Mouse (Mus musculus) hindbrain, postnatal 0 days (tissue): ENCODE measurements around the gene Syt1. TPM values are rescaled to one million over a fixed set of nuclear protein-coding genes. Genes with fewer than 3 reads are reported as not detected.
A peak's percentile ranks its signal among the peaks of the same experiment; 100 is the strongest.

Experiments used
- ATAC-seq: fragments of 200-750 bp; cut with Nextera tagmentation; 2 replicates; pipeline ENCODE4 v1.8.0; 2017; ENCODE audit warnings: mild to moderate bottlenecking, moderate TSS enrichment, moderate library complexity
- DNase-seq: peaks from one replicate; pipeline ENCODE4 v3.0.0-alpha.2; 2015; ENCODE audit warnings: low spot score
- H3K27ac ChIP-seq: fragments of 300-500 bp; sonication (generic); 2 replicates; pipeline ENCODE4 v1.5.1; 2014; ENCODE audit warnings: mild to moderate bottlenecking
- H3K27me3 ChIP-seq: fragments of 300-500 bp; sonication (generic); 2 replicates; pipeline ENCODE4 v1.6.1; 2014; ENCODE audit warnings: low read length, mixed read lengths; ENCODE audit not compliant: insufficient read depth
- H3K36me3 ChIP-seq: fragments of 300-500 bp; sonication (generic); 2 replicates; pipeline ENCODE4 v1.6.1; 2014; ENCODE audit warnings: low read length, mixed read lengths; ENCODE audit not compliant: insufficient read depth
- H3K4me1 ChIP-seq: fragments of 300-500 bp; sonication (generic); 2 replicates; pipeline ENCODE4 v1.6.1; 2014; ENCODE audit warnings: antibody characterized with exemption, low read length, mixed read lengths; ENCODE audit not compliant: insufficient read depth
- H3K4me2 ChIP-seq: fragments of 300-500 bp; sonication (generic); 2 replicates; pipeline ENCODE4 v1.6.1; 2014; ENCODE audit warnings: low read depth, mild to moderate bottlenecking, low read length, moderate library complexity, mixed read lengths
- H3K4me3 ChIP-seq: fragments of 300-500 bp; sonication (generic); 2 replicates; pipeline ENCODE4 v1.5.1; 2014; ENCODE audit warnings: low read length
- H3K9ac ChIP-seq: fragments of 300-500 bp; sonication (generic); replicated peaks from 2 replicates; pipeline ENCODE4 v1.6.1; 2014; ENCODE audit warnings: mild to moderate bottlenecking, low read length, moderate library complexity, mixed read lengths
- H3K9me3 ChIP-seq: fragments of 300-500 bp; sonication (generic); 2 replicates; pipeline ENCODE4 v1.6.1; 2016; ENCODE audit warnings: low read length, mixed read lengths
- CTCF ChIP-seq: IDR thresholded peaks from 2 replicates; pipeline ENCODE4 v1.5.1; 2016; ENCODE audit warnings: antibody characterized with exemption, control low read depth, low read depth
- WGBS: fragments of 180-500 bp; shearing (Covaris S2); extraction: QIAGEN DNeasy Blood & Tissue Kit; methylation state at CpG from one replicate; pipeline ENCODE4 v1.1.7; 2014; 5-methylcytosine and 5-hydroxymethylcytosine counted together
- polyA plus RNA-seq: library from polyadenylated mRNA; unstranded; fragments of >200 nt; fragmentation: Nextera tagmentation; extraction: Ambion mirVana; gene quantifications from 2 replicates; pipeline ENCODE4 v1.2.1, GENCODE M21; 2015
- total RNA-seq: library from RNA; depleted of rRNA; stranded (reverse); fragments of >200 nt; gene quantifications from 2 replicates; pipeline ENCODE4 v1.2.3, GENCODE M21; 2014

Syt1 gene
- total and polyA plus RNA-seq, 2 experiments from 2014 or later: 96.1 to 147 TPM

DNA sequence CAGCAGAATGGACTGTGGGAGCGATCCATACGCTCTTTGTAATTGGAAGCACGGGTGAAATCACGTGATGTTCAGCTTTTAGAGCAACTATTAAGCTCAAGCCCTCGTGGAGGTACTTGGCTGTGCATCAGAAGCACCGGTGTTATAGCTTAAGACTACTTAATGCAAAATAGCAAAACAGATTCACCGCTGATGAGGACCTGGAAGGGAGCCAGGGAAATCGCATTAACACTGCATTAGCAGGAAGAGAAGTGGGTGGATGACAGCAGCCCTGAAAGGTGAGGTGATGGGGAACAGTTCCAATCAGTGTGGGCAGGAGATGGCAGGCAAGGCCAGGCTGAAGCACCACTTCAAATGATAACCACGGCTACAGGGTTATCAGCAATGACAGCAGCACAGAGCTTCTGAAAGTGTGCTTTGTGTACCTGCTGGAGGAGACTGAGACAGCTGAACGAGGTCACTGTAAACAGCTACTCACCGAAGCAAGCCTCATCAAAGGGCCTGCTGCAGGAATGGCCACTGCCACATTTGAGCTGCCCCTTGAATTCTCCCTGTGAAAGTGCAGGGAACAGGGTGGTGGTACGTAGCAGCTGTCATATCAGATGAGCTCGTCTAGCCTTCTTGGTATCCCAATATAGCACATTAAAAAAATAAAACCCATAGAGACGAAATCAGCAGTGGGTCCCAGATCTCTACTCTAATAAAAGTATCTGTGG lies 330.9 kb downstream of the Syt1 start:
- Histone ChIP-seq H3K4me2 (no peak overlapping the region), H3K4me3 (no peak overlapping the region), H3K27ac (peak overlapping the region; percentile 48; the same call in 1 of the 2 replicates), H3K4me1 (no peaks in the 10 kb centered on the region), H3K36me3 (no peaks in the 10 kb centered on the region), H3K9ac (no peak overlapping the region), H3K27me3 (no peaks in the 10 kb centered on the region), H3K9me3 (no peaks in the 10 kb centered on the region)
- ATAC-seq: peak; percentile 79
- peak; percentile 75 for DNase-seq
- WGBS: 41% methylated on average over 14 of the region's 14 CpGs
- TF ChIP-seq CTCF: no peak; the same call in 1 of the 2 replicates

DNA sequence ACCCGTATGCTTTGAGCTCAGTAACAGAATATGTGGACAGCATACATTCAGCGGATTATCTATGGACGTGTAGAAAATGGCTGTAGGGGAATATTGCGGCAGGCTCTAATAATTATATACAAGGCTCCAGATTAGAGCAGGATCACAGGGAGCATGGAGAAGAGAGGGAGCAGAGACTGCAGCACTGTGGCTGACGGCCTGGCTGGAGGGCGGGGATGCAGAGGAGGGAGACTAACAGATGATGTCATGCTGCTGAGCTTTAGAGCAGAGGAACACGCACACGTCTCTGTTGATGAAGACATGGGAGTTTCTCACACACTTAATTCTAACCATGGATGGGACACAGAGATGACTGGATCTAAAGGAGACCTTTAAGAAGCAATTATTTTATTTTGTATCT lies 333.7 kb downstream of the Syt1 start:
- no peak for DNase-seq
- Histone ChIP-seq H3K4me1 (no peaks in the 10 kb centered on the region), H3K27me3 (no peaks in the 10 kb centered on the region), H3K4me2 (no peak overlapping the region), H3K4me3 (no peak overlapping the region), H3K9ac (no peak overlapping the region), H3K27ac (no peak overlapping the region), H3K36me3 (no peaks in the 10 kb centered on the region), H3K9me3 (no peaks in the 10 kb centered on the region)
- no peak for TF ChIP-seq CTCF
- WGBS: 84% methylated on average over 8 of the region's 8 CpGs
- ATAC-seq: no peak

DNA sequence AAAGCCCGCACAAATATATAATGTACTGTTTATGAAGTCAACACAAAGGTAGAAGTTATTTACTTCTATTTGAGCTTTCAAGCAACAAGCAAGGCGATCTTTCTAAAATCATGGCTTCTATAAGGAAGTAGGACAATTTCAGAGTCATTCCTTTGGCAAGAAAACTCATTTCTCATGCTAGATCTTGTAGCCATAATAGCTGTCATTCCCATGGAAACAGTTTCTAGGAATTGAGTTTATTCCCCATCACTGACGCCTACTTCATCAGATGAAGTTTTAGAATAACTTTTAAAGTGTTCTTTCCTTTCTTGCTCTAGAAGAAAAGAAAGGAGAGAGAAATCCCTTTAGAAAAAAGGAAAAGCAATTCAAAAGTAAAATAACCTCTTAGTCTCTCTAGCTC lies 341.8 kb downstream of the Syt1 start:
- Histone ChIP-seq H3K36me3 (no peaks in the 10 kb centered on the region), H3K4me2 (no peak overlapping the region), H3K9me3 (no peaks in the 10 kb centered on the region), H3K9ac (no peak overlapping the region), H3K27ac (no peak overlapping the region), H3K4me3 (no peak overlapping the region), H3K4me1 (no peaks in the 10 kb centered on the region; the same call in 1 of the 2 replicates), H3K27me3 (no peaks in the 10 kb centered on the region)
- DNase-seq (no peak), ATAC-seq (no peak)
- TF ChIP-seq CTCF: no peak
- 80% methylated on average over 3 of the region's 3 CpGs for WGBS

DNA sequence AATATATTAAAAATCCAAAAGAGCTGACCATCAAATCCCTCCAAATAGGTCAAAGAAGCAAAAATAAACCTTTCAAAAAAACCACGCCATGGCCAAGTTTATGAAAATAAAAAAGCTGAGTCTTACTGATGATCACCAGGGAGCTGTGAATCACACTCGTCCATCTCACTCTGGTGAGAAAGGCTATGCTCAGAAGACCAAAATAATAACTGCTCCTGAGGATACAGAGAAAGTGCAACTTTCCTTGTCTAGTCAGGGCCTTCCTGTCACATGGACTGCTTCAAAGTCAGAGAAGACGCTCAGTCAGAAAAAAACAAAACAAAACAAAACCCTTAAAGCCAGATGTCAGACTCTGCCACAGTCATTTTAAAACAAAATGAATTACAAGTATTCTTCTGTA lies 350.5 kb downstream of the Syt1 start:
- no peak overlapping the region for H3K27ac ChIP-seq
- WGBS: 75% methylated on average over 3 of the region's 3 CpGs
- no peaks in the 10 kb centered on the region for H3K36me3 ChIP-seq
- H3K9ac ChIP-seq: no peak overlapping the region
- no peaks in the 10 kb centered on the region for H3K27me3 ChIP-seq
- no peak overlapping the region for H3K4me2 ChIP-seq
- no peak for ATAC-seq
- no peak for DNase-seq
- H3K9me3 ChIP-seq: no peaks in the 10 kb centered on the region
- H3K4me3 ChIP-seq: no peak overlapping the region
- TF ChIP-seq CTCF: no peak
- H3K4me1 ChIP-seq: no peaks in the 10 kb centered on the region

DNA sequence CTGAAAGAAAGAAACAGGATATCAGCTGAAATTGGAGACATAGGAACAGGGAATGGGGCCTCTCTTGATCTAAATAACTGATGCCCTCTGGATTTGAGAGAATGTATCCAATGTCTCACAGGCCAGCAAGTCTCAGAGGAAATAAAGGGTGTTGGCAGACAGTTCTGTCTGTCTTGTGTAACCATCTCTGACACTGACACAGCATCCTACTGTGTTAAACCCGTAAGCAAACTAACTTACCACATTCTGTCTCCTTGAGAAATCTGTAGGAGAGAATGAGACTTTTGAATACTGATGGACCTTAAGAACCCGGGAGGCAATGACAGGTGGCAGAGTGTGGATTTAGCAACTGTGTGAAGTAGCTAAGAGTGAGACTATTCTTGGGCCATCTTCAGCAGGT lies 352.5 kb downstream of the Syt1 start:
- no peaks in the 10 kb centered on the region for H3K36me3 ChIP-seq
- H3K4me1 ChIP-seq: no peaks in the 10 kb centered on the region
- H3K4me2 ChIP-seq: no peak overlapping the region
- H3K4me3 ChIP-seq: no peak overlapping the region
- H3K9ac ChIP-seq: no peak overlapping the region
- no peak for DNase-seq
- no peak for ATAC-seq
- 59% methylated on average over 2 of the region's 2 CpGs for WGBS
- H3K9me3 ChIP-seq: no peaks in the 10 kb centered on the region
- H3K27ac ChIP-seq: no peak overlapping the region
- TF ChIP-seq CTCF: no peak
- no peaks in the 10 kb centered on the region for H3K27me3 ChIP-seq

DNA sequence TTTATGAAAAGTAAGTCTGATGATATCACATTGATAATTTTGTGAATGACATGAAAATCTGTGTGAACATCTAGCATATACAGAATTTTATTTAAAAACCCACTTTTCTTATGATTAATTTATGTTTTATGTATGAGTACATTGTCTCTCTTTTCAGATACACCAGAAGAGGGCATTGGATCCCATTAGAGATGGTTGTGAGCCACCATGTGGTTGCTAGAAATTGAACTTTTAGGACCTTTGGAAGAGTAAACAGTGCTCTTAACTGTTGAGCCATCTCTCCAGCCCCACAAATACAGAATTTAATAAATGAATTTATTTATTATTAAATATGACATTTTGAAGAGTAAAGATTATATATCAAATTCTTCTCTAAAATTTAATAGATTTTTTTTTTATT lies 353.1 kb downstream of the Syt1 start:
- Histone ChIP-seq H3K4me3 (no peak overlapping the region), H3K4me2 (no peak overlapping the region), H3K4me1 (no peaks in the 10 kb centered on the region), H3K36me3 (no peaks in the 10 kb centered on the region), H3K27ac (no peak overlapping the region), H3K9ac (no peak overlapping the region), H3K27me3 (no peaks in the 10 kb centered on the region), H3K9me3 (no peaks in the 10 kb centered on the region)
- no peak for DNase-seq
- ATAC-seq: no peak
- TF ChIP-seq CTCF: no peak

DNA sequence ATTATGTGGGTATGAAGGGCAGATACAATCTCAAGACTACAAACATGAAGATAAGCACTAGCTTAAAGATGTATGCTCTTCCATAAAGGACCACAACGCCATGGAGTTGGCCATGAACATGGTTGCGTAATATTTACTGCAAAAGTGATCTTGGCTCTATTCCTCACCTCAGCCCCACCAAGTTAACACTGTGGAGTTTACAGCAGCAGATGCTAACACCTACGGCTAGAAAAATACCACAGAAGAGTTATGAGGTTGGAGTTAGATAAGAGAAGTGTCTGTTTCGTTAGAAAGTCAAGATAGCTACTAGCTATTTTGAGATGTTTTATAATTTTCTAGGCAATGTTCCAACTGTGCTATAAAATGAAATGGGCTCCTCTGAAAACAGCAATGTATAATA lies 353.9 kb downstream of the Syt1 start:
- no peak for TF ChIP-seq CTCF
- Histone ChIP-seq H3K9me3 (no peaks in the 10 kb centered on the region), H3K4me1 (no peaks in the 10 kb centered on the region), H3K27ac (no peak overlapping the region), H3K36me3 (no peaks in the 10 kb centered on the region), H3K4me2 (no peak overlapping the region), H3K4me3 (no peak overlapping the region), H3K27me3 (no peaks in the 10 kb centered on the region), H3K9ac (no peak overlapping the region)
- 90% methylated on average over 4 of the region's 4 CpGs for WGBS
- DNase-seq: no peak
- no peak for ATAC-seq
